Mouse (Mus musculus) CH12.LX (cell line): ENCODE data around the gene Rps29. TPM values are rescaled to one million over a fixed set of nuclear protein-coding genes. Genes with fewer than 3 reads are reported as not detected.

Experiments
- DNase-seq: peaks from one replicate; pipeline ENCODE4 v3.0.0-alpha.2; 2013; ENCODE audit errors: extremely low read depth
- H3K27ac ChIP-seq: 2 replicates; pipeline ENCODE4 v1.5.1; 2012; ENCODE audit warnings: low read depth, mild to moderate bottlenecking, control low read depth, moderate library complexity; ENCODE audit not compliant: insufficient read depth
- H3K27me3 ChIP-seq: replicated peaks from 2 replicates; pipeline ENCODE3; 2012; ENCODE audit warnings: inconsistent platforms
- H3K36me3 ChIP-seq, 2 experiments: replicated peaks in 1 of 2; 2 replicates each; pipeline versions ENCODE3 to v1.6.1; 2012; ENCODE audit warnings: inconsistent platforms in 1 of 2, low read length in 1 of 2, mild to moderate bottlenecking in 1 of 2, mixed read lengths in 1 of 2, moderate library complexity in 1 of 2; ENCODE audit not compliant: control insufficient read depth in 1 of 2, insufficient read depth in 1 of 2
- H3K4me1 ChIP-seq, 2 experiments: 2 replicates each; pipeline ENCODE4 v1.6.1; 2012; ENCODE audit warnings: inconsistent platforms in 1 of 2, moderate library complexity in 1 of 2; ENCODE audit not compliant: insufficient read depth in 2 of 2, control insufficient read depth in 1 of 2
- H3K4me2 ChIP-seq: 2 replicates; pipeline ENCODE4 v1.6.1; 2012; ENCODE audit warnings: low read depth, mild to moderate bottlenecking, control low read depth; ENCODE audit not compliant: poor library complexity, insufficient read depth, severe bottlenecking
- H3K4me3 ChIP-seq, 3 experiments: fragments of 150-350 bp in 1 of 3; sonication (generic) in 1 of 3; replicated peaks in 1 of 3; 2 replicates each; pipeline versions ENCODE3 to v1.5.1; 2011 to 2012; ENCODE audit warnings: low read depth in 2 of 3, low read length in 2 of 3, mild to moderate bottlenecking in 2 of 3, moderate library complexity in 2 of 3, control low read depth in 1 of 3, improper control_type of control experiment in 1 of 3, inconsistent platforms in 1 of 3, mixed read lengths in 1 of 3; ENCODE audit not compliant: poor library complexity in 1 of 3
- H3K79me2 ChIP-seq: replicated peaks from 2 replicates; pipeline ENCODE4 v1.6.1; 2012; ENCODE audit warnings: mild to moderate bottlenecking, moderate library complexity; ENCODE audit not compliant: control insufficient read depth, poor library complexity, insufficient read depth, severe bottlenecking; ENCODE audit errors: extremely low read depth
- H3K9ac ChIP-seq: 2 replicates; pipeline ENCODE4 v1.6.1; 2012; ENCODE audit warnings: low read depth, mild to moderate bottlenecking, control low read depth, moderate library complexity; ENCODE audit not compliant: insufficient read depth
- H3K9me3 ChIP-seq: replicated peaks from 2 replicates; pipeline ENCODE3; 2012; ENCODE audit warnings: low read length, inconsistent platforms, mixed read lengths
- CHD2 ChIP-seq: IDR thresholded peaks from 2 replicates; pipeline ENCODE4 v1.6.1; 2011; ENCODE audit warnings: low read length, improper control_type of control experiment
- CTCF ChIP-seq, 2 experiments: IDR thresholded peaks in 1 of 2; conservative IDR thresholded peaks in 1 of 2; 2 replicates each; pipeline ENCODE4 v1.5.1; 2011 to 2012; ENCODE audit warnings: low read depth in 2 of 2, low read length in 2 of 2, improper control_type of control experiment in 1 of 2, inconsistent platforms in 1 of 2, mild to moderate bottlenecking in 1 of 2, moderate library complexity in 1 of 2
- E2F4 ChIP-seq: IDR thresholded peaks from 2 replicates; pipeline ENCODE4 v1.6.1; 2011; ENCODE audit warnings: low read depth, low read length, improper control_type of control experiment; ENCODE audit not compliant: insufficient replicate concordance
- ELF1 ChIP-seq: IDR thresholded peaks from 2 replicates; pipeline ENCODE4 v1.6.1; 2014; ENCODE audit warnings: low read depth, mild to moderate bottlenecking, inconsistent platforms, low read length, improper control_type of control experiment
- EP300 ChIP-seq: IDR thresholded peaks from 2 replicates; pipeline ENCODE4 v1.6.1; 2011; ENCODE audit warnings: low read length, improper control_type of control experiment
- ETS1 ChIP-seq: conservative IDR thresholded peaks from 2 replicates; pipeline ENCODE4 v1.6.1; 2012; ENCODE audit warnings: low read depth, mild to moderate bottlenecking, inconsistent platforms, low read length, improper control_type of control experiment, moderate library complexity
- GABPA ChIP-seq: IDR thresholded peaks from 2 replicates; pipeline ENCODE4 v1.6.1; 2012; ENCODE audit warnings: low read depth, low read length, improper control_type of control experiment, inconsistent platforms; ENCODE audit not compliant: insufficient replicate concordance
- HCFC1 ChIP-seq: IDR thresholded peaks from 2 replicates; pipeline ENCODE4 v1.6.1; 2012; ENCODE audit warnings: low read depth, mild to moderate bottlenecking, inconsistent platforms, low read length, improper control_type of control experiment
- IRF4 ChIP-seq: IDR thresholded peaks from 2 replicates; pipeline ENCODE4 v1.6.1; 2014; ENCODE audit warnings: low read depth, mild to moderate bottlenecking, inconsistent platforms, low read length, improper control_type of control experiment
- JUN ChIP-seq: IDR thresholded peaks from 2 replicates; pipeline ENCODE4 v1.6.1; 2011; ENCODE audit warnings: low read depth, mild to moderate bottlenecking, low read length, improper control_type of control experiment, moderate library complexity; ENCODE audit not compliant: insufficient read depth
- KAT2A ChIP-seq: IDR thresholded peaks from 2 replicates; pipeline ENCODE4 v1.6.1; 2012; ENCODE audit warnings: low read length, improper control_type of control experiment, inconsistent platforms; ENCODE audit not compliant: insufficient replicate concordance
- MXI1 ChIP-seq: IDR thresholded peaks from 2 replicates; pipeline ENCODE4 v1.6.1; 2011; ENCODE audit warnings: mild to moderate bottlenecking, low read depth, low read length, improper control_type of control experiment
- NELFE ChIP-seq: IDR thresholded peaks from 2 replicates; pipeline ENCODE4 v1.6.1; 2011; ENCODE audit warnings: low read depth, low read length, improper control_type of control experiment
- PAX5 ChIP-seq: IDR thresholded peaks from 2 replicates; pipeline ENCODE4 v1.6.1; 2012; ENCODE audit warnings: low read length, inconsistent platforms, mixed read lengths
- POLR2A ChIP-seq: IDR thresholded peaks from 2 replicates; pipeline ENCODE4 v1.6.1; 2011; ENCODE audit warnings: low read depth, mild to moderate bottlenecking, improper control_type of control experiment, low read length
- POLR2AphosphoS2 ChIP-seq: IDR thresholded peaks from 2 replicates; pipeline ENCODE4 v1.6.1; 2011; ENCODE audit warnings: low read depth, low read length, improper control_type of control experiment
- RAD21 ChIP-seq: IDR thresholded peaks from 2 replicates; pipeline ENCODE4 v1.6.1; 2011; ENCODE audit warnings: low read depth, mild to moderate bottlenecking, low read length, improper control_type of control experiment, moderate library complexity
- RCOR1 ChIP-seq: conservative IDR thresholded peaks from 2 replicates; pipeline ENCODE4 v1.6.1; 2012; ENCODE audit warnings: low read depth, mild to moderate bottlenecking, inconsistent platforms, low read length, improper control_type of control experiment
- SMC3 ChIP-seq: IDR thresholded peaks from 2 replicates; pipeline ENCODE4 v1.6.1; 2011; ENCODE audit warnings: low read depth, low read length, improper control_type of control experiment
- TBP ChIP-seq: conservative IDR thresholded peaks from 2 replicates; pipeline ENCODE4 v1.6.1; 2011; ENCODE audit warnings: low read depth, low read length, improper control_type of control experiment
- TCF12 ChIP-seq: IDR thresholded peaks from 2 replicates; pipeline ENCODE4 v1.6.1; 2014; ENCODE audit warnings: low read depth, mild to moderate bottlenecking, inconsistent platforms, low read length, improper control_type of control experiment
- UBTF ChIP-seq: IDR thresholded peaks from 2 replicates; pipeline ENCODE4 v1.6.1; 2012; ENCODE audit warnings: low read depth, mild to moderate bottlenecking, inconsistent platforms, low read length, improper control_type of control experiment, moderate library complexity
- USF2 ChIP-seq: conservative IDR thresholded peaks from 2 replicates; pipeline ENCODE4 v1.6.1; 2011; ENCODE audit warnings: low read depth, low read length, improper control_type of control experiment
- ZC3H11A ChIP-seq: IDR thresholded peaks from 2 replicates; pipeline ENCODE4 v1.6.1; 2012; ENCODE audit warnings: low read depth, mild to moderate bottlenecking, inconsistent platforms, low read length, improper control_type of control experiment
- dilution Hi-C: fragments of 300-500 bp; cut with MboI; formaldehyde crosslinking; loops from 2 replicates; pipeline ENCODE4 v1.14.3; 2020; ENCODE audit warnings: low sequenced_read_pairs; ENCODE audit not compliant: extremely low pct_unique_long_range_greater_than_20kb, extremely low pct_ligation_motif_present
- in situ Hi-C: fragments of 300-500 bp; cut with MboI; formaldehyde crosslinking; loops from 3 replicates; pipeline ENCODE4 v1.14.3; 2019; ENCODE audit warnings: low sequenced_read_pairs, low pct_ligation_motif_present, low pct_unique_long_range_greater_than_20kb, mixed read lengths
- polyA plus RNA-seq: library from polyadenylated mRNA; unstranded; fragments of >175 nt; gene quantifications from 2 replicates; pipeline ENCODE4 v1.2.1, GENCODE M21; 2012; ENCODE audit warnings: low read depth; ENCODE audit not compliant: insufficient read length
- total RNA-seq, 2 experiments: library from RNA; depleted of rRNA; stranded (reverse); fragments of 300-350 nt in 1 of 2; fragments of >200 nt in 1 of 2; gene quantifications; 2 replicates each; pipeline ENCODE4 v1.2.3; 2012 to 2014

The Rps29 gene
- total and polyA plus RNA-seq, 3 experiments: 635 to 5,532 (median 1,316) TPM

GRCm38 (mm10) chr12:69159578-69159940 lies 573 bp upstream of the Rps29 start (continued):
- no peak for TF ChIP-seq TCF12
- TF ChIP-seq KAT2A: no peak
- no peak for TF ChIP-seq GABPA
- TF ChIP-seq ELF1: no peak
- no peak for TF ChIP-seq SMC3
- TF ChIP-seq ZC3H11A: no peak
- no peak for TF ChIP-seq EP300
- TF ChIP-seq MXI1: no peak
- TF ChIP-seq CTCF (conservative IDR thresholded peaks at IDR 0.05 in 1 of 2, IDR thresholded peaks at IDR 0.05 in 1 of 2; ENCODE audit: low read depth in 2 of 2, low read length in 2 of 2): peak; percentile 52 to 99; a peak in 3 of 4 replicates
- TF ChIP-seq E2F4: no peak
- TF ChIP-seq JUN: no peak
- TF ChIP-seq TBP: no peak
- TF ChIP-seq ETS1: no peak
- no peak for TF ChIP-seq USF2
- TF ChIP-seq HCFC1: no peak
- no peak for TF ChIP-seq PAX5
- no peak for TF ChIP-seq UBTF

- peak overlapping the region; percentile 84 for H3K9ac ChIP-seq
- no peak for TF ChIP-seq IRF4
- peak; percentile 93; the same call in 1 of the 2 replicates for TF ChIP-seq POLR2AphosphoS2
- H3K4me2 ChIP-seq: peak overlapping the region; percentile 99; the same call in 1 of the 2 replicates
- H3K36me3 ChIP-seq: peaks cover 19 to 27% of the 10 kb centered on the region in 2 experiments
- peaks cover 4 to 8% of the 10 kb centered on the region in 2 experiments; a peak in 3 of 4 replicates for H3K4me1 ChIP-seq
- in situ Hi-C loops (no loop called here), dilution Hi-C loops (no loop called here)
- peak overlapping the region; percentile 87 to 99 (median 95) for H3K4me3 ChIP-seq
- no peaks in the 10 kb centered on the region for H3K9me3 ChIP-seq
- H3K27ac ChIP-seq: peak overlapping the region; percentile 88
- no peaks in the 10 kb centered on the region for H3K27me3 ChIP-seq
- no peak for DNase-seq
- peaks cover 16% of the 10 kb centered on the region for H3K79me2 ChIP-seq
Observed at GRCm38 (mm10) chr12:69158366-69158764, 621 bp downstream of the Rps29 start.

GRCm38 (mm10) chr12:69157107-69157506 lies 1.9 kb downstream of the Rps29 start:
- no peak for DNase-seq
- H3K27me3 ChIP-seq: no peaks in the 10 kb centered on the region
- dilution Hi-C loops: no loop called here
- H3K9me3 ChIP-seq: no peaks in the 10 kb centered on the region
- no peak overlapping the region for H3K27ac ChIP-seq
- TF ChIP-seq NELFE (0 out of 2 replicates have a peak, but pooled peaks have one; percentile 18), POLR2A (peak; percentile 35; the same call in 1 of the 2 replicates), RAD21 (no peak), RCOR1 (no peak), CHD2 (no peak), USF2 (no peak)
- in situ Hi-C loops: no loop called here
- peaks cover 16% of the 10 kb centered on the region for H3K79me2 ChIP-seq
- H3K36me3 ChIP-seq: peaks cover 19 to 27% of the 10 kb centered on the region in 2 experiments
- H3K4me1 ChIP-seq: peaks cover 4 to 8% of the 10 kb centered on the region in 2 experiments; a peak in 3 of 4 replicates
- peak overlapping the region; percentile 99 for H3K4me2 ChIP-seq
- H3K4me3 ChIP-seq: peak overlapping the region in 2 of 3 experiments; percentile 95 to 99
- H3K9ac ChIP-seq: peak overlapping the region; percentile 84; the same call in 1 of the 2 replicates
